Mouse (Mus musculus) myocyte (in vitro differentiated cells): ENCODE results near the gene Cdk5.
A peak's percentile ranks its signal among the peaks of the same experiment; 100 is the strongest.

Experiments used
- E2F4 ChIP-seq: IDR thresholded peaks from one replicate; pipeline ENCODE4 v1.6.1; 2011; ENCODE audit warnings: mild to moderate bottlenecking, control low read depth, moderate library complexity; ENCODE audit not compliant: insufficient read depth
- POLR2A ChIP-seq: IDR thresholded peaks from one replicate; pipeline ENCODE4 v1.6.1; 2011; ENCODE audit warnings: low read depth, mild to moderate bottlenecking, control low read depth, moderate library complexity; ENCODE audit not compliant: insufficient read length

- TF ChIP-seq E2F4: peak; percentile 2
- peak; percentile 78 for TF ChIP-seq POLR2A
These were observed 21.6 kb upstream of the Cdk5 start, which contains the start of gene Fastk for GRCm38 (mm10) chr5:24444746-24445427.
